Mouse (Mus musculus) midbrain, embryonic 14.5 days (tissue): ENCODE results near the gene Prom2. TPM values are rescaled to one million over a fixed set of nuclear protein-coding genes. Genes with fewer than 3 reads are reported as not detected.

ENCODE experiments used
- ATAC-seq: fragments of 200-750 bp; cut with Nextera tagmentation; 2 replicates; pipeline ENCODE4 v1.8.0; 2017; ENCODE audit warnings: moderate number of reproducible peaks, moderate library complexity; ENCODE audit not compliant: low FRiP score, low TSS enrichment
- DNase-seq: peaks from one replicate; pipeline ENCODE4 v3.0.0-alpha.2; 2015
- H3K27ac ChIP-seq: fragments of 300-500 bp; sonication (generic); replicated peaks from 2 replicates; pipeline ENCODE4 v1.5.1; 2014; ENCODE audit warnings: mild to moderate bottlenecking, low read depth, low read length, moderate library complexity
- H3K27me3 ChIP-seq: fragments of 300-500 bp; sonication (generic); 2 replicates; pipeline ENCODE4 v1.6.1; 2014; ENCODE audit warnings: low read length, control low read depth, mixed read lengths; ENCODE audit not compliant: control insufficient read depth, insufficient read depth
- H3K36me3 ChIP-seq: fragments of 300-500 bp; sonication (generic); 2 replicates; pipeline ENCODE4 v1.6.1; 2014; ENCODE audit warnings: low read length, control low read depth; ENCODE audit not compliant: control insufficient read depth, insufficient read depth
- H3K4me1 ChIP-seq: fragments of 300-500 bp; sonication (generic); 2 replicates; pipeline ENCODE4 v1.6.1; 2014; ENCODE audit warnings: mild to moderate bottlenecking, antibody characterized with exemption, low read length, control low read depth; ENCODE audit not compliant: control insufficient read depth, insufficient read depth
- H3K4me2 ChIP-seq: fragments of 300-500 bp; sonication (generic); 2 replicates; pipeline ENCODE4 v1.6.1; 2014; ENCODE audit warnings: mild to moderate bottlenecking, low read length, moderate library complexity
- H3K4me3 ChIP-seq: fragments of 300-500 bp; sonication (generic); replicated peaks from 2 replicates; pipeline ENCODE4 v1.5.1; 2014; ENCODE audit warnings: low read depth, low read length
- H3K9ac ChIP-seq: fragments of 300-500 bp; sonication (generic); replicated peaks from 2 replicates; pipeline ENCODE4 v1.6.1; 2014; ENCODE audit warnings: mild to moderate bottlenecking, low read length, moderate library complexity
- H3K9me3 ChIP-seq: fragments of 300-500 bp; sonication (generic); 2 replicates; pipeline ENCODE4 v1.6.1; 2016; ENCODE audit warnings: low read length, control low read depth, mixed read lengths; ENCODE audit not compliant: control insufficient read depth
- WGBS: fragments of 180-500 bp; shearing (Covaris S2); extraction: QIAGEN DNeasy Blood & Tissue Kit; methylation state at CpG from one replicate; pipeline ENCODE4 v1.1.7; 2014; 5-methylcytosine and 5-hydroxymethylcytosine counted together
- polyA plus RNA-seq: library from polyadenylated mRNA; unstranded; fragments of >200 nt; fragmentation: Nextera tagmentation; extraction: Ambion mirVana; gene quantifications from 2 replicates; pipeline ENCODE4 v1.2.1, GENCODE M21; 2014

Prom2 gene
- polyA plus RNA-seq, result not detected in 2 replicates

DNA sequence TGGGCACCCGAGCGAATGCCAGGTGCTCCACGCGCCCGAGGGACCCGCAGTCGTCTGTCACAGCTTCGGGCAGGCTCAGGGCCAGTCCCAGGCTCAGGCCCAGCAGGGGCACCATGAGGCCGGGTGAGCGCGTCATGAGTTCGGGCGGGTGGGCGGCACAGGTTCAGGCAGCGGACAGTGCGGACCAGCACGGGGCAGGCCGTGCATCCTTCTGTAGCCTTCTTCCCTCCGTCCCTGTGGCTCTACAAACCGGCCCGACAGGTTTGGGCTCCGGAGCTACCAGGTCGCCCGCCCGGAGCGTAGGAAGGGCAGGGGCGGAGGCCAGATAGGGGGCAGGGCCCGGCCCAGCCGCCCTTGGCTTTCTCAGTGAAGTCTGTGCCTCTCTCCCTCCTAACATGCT is at the start of gene Prom2:
Prom2 (minus strand) TSS at position 283 of the 400 bp plus-strand sequence.
- H3K9ac ChIP-seq, result no peak within 1 kb of the TSS; the same call in 1 of the 2 replicates
- DNase-seq, result no peak
- no peak within 1 kb of the TSS for H3K4me3 ChIP-seq
- WGBS, result 5% methylated on average over 29 of the region's 29 CpGs
- 0 out of 2 replicates have a peak, but pooled peaks cover 3% of the 10 kb centered on the region for H3K4me1 ChIP-seq
- no peak within 1 kb of the TSS for H3K27ac ChIP-seq
- 0 out of 2 replicates have a peak within 1 kb of the TSS, but pooled peaks have one; percentile 19 for H3K4me2 ChIP-seq
- no peaks in the 10 kb centered on the region for H3K36me3 ChIP-seq
- H3K27me3 ChIP-seq, result peaks cover 31% of the 10 kb centered on the region
- ATAC-seq, result no peak
- H3K9me3 ChIP-seq, result no peaks in the 10 kb centered on the region

DNA sequence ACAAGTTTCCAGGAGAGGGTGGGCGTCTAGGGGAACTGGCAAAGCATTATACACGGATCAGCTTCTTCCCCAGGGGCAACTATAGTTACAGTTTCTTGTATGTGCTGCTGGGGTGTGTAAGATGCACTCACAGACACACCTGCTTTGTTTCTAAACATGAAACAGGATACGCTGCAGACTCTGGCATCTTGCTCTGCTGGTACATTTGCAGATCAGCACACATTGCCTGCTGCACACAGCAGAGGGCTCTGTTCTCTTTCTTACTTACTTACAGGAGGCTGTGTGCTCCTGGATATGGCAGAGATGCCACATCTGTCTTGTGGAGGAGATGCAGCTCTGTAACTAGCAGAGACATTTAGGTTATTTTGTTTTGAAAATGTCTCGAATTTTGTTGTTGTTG is 49.6 kb upstream of the Prom2 start:
- no peak for DNase-seq
- Histone ChIP-seq H3K27me3 (no peaks in the 10 kb centered on the region), H3K9me3 (no peaks in the 10 kb centered on the region), H3K4me1 (peaks cover 13% of the 10 kb centered on the region), H3K36me3 (peaks cover 44% of the 10 kb centered on the region), H3K9ac (no peak overlapping the region), H3K4me3 (no peak overlapping the region), H3K4me2 (no peak overlapping the region), H3K27ac (no peak overlapping the region)
- no peak for ATAC-seq
- 86% methylated on average over 4 of the region's 4 CpGs for WGBS

DNA sequence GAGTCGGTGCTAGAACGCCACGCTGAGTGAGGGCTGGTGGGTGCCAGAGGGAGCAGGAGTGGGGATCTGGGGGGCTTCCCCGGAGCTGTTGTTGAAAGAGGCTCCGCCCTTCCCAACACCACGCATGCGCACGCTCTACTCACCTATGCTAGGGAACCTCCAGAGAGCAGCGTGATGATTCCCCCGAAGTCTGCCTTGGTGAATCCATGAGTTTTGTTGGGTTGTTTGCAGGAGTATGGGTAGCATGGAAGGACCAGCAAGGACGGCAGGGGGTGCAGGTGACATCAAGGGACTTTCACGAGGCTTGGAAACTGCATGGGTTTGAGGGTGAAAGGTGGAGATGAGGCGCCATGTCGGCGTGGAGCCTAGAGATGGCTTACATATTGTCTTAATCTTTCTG is 48.9 kb upstream of the Prom2 start:
- Histone ChIP-seq H3K36me3 (peaks cover 38% of the 10 kb centered on the region), H3K9me3 (no peaks in the 10 kb centered on the region), H3K9ac (no peak overlapping the region), H3K27me3 (no peaks in the 10 kb centered on the region), H3K4me3 (no peak overlapping the region), H3K4me1 (peaks cover 13% of the 10 kb centered on the region), H3K4me2 (no peak overlapping the region), H3K27ac (no peak overlapping the region)
- DNase-seq, result no peak
- ATAC-seq, result no peak
- WGBS, result 80% methylated on average over 15 of the region's 15 CpGs

DNA sequence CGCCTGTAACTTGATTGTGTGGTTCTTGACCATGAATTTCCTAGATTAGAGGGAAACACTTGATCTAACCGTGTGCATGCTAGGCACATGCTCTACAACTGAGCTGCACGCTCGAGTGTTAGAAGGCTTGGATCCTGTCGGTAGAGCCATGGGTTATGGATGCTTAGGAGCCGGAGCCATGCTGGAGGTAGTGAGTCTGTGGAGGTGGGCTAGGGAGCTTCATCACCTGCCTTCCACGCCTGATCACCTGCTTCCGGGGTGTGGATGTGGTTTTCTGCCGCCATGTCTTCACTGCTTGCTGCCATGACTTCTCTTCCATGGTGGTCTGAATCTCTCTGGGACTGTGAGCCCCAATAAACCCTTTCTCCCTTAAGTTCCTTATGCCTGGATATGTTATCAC is 47.6 kb upstream of the Prom2 start:
- H3K9ac ChIP-seq, result no peak overlapping the region
- ATAC-seq, result no peak
- WGBS, result 93% methylated on average over 9 of the region's 9 CpGs

DNA sequence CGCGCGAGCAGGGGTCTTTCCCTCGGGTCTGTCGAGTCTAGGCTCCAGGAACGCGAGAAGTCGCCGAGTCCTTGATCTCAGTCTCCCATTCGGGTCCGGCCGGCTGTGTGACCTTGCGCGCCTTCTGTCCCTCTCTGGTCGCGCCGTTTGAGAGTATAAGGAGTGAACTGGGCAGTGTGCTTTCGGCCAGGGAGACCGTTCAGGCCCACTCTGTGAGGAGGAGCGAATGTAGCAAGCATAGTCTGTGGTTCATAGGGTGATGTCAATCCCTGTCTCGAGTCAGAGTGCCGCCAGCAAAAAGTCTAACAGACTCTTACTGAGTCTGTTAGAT is 46.2 kb upstream of the Prom2 start:
- ATAC-seq, result no peak

More for the DNA sequence above, 47.6 kb upstream of the Prom2 start:
- Histone ChIP-seq H3K27ac (no peak overlapping the region), H3K9me3 (no peaks in the 10 kb centered on the region), H3K36me3 (peaks cover 25% of the 10 kb centered on the region), H3K4me3 (no peak overlapping the region), H3K4me2 (no peak overlapping the region), H3K27me3 (no peaks in the 10 kb centered on the region), H3K4me1 (peaks cover 18% of the 10 kb centered on the region)
- no peak for DNase-seq

DNA sequence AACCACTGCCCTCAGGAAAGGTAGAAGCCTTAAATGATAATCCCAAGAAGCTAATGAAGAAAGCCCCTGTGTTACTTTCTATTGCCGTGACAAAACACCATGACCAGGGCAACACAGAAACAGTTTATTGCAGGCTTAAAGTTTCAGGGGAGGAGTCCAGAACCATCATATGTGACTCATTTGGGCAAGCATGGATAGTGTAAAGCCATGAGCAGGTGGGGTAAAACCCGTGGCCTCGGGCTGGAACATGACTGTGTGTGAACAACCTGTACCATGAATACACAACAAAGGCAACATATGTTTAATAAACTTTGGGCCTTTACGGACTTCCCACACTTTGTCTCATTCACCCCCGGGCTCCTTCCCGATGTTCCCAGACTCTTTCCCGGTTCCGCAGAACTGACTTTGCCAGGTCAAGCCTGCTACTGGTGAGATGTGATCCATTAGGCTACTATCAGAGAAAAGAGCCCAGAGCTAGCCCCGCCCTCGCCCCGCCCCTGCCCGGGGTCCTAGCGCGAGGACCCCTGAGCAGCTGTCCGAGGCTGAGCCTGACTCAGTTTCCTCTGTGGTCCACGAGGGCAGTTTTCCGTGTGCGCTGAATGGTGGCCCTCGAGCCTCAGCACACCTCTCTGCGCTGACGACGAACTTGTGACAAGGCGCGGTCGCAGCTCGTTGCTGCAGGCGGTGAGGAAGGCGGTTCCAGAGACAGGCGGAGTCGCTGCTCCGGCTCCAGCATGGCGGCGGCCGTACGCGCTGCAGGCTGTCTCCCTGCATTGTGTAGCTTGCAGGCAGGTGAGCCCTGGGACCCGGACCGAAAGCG is 45.6 kb upstream of the Prom2 start, which contains the start of the genes Zfp661 and Mrps5:
Zfp661 (minus strand) TSS at position 401 of the 820 bp plus-strand sequence.
Mrps5 (plus strand) TSS at position 529 of the 820 bp plus-strand sequence.
- Histone ChIP-seq H3K9me3 (no peaks in the 10 kb centered on the region), H3K4me1 (peaks cover 21% of the 10 kb centered on the region), H3K4me3 (peak within 1 kb of the TSS; percentile 95), H3K36me3 (peaks cover 8% of the 10 kb centered on the region; the same call in 1 of the 2 replicates), H3K9ac (peak within 1 kb of the TSS; percentile 86), H3K4me2 (peak within 1 kb of the TSS; percentile 82), H3K27me3 (no peaks in the 10 kb centered on the region), H3K27ac (peak within 1 kb of the TSS; percentile 95)
- DNase-seq, result peak; percentile 92
- peak; percentile 87 for ATAC-seq
- 4% methylated on average over 39 of the region's 39 CpGs for WGBS

More for the DNA sequence above, 46.2 kb upstream of the Prom2 start:
- WGBS, result under 1% methylated on average over 22 of the region's 22 CpGs
- H3K4me3 ChIP-seq, result peak overlapping the region; percentile 95
- H3K9ac ChIP-seq, result peak overlapping the region; percentile 86
- peaks cover 13% of the 10 kb centered on the region for H3K36me3 ChIP-seq
- no peaks in the 10 kb centered on the region for H3K9me3 ChIP-seq
- H3K27ac ChIP-seq, result peak overlapping the region; percentile 95
- H3K4me1 ChIP-seq, result peaks cover 21% of the 10 kb centered on the region
- H3K27me3 ChIP-seq, result no peaks in the 10 kb centered on the region
- peak overlapping the region; percentile 82 for H3K4me2 ChIP-seq
- no peak for DNase-seq

DNA sequence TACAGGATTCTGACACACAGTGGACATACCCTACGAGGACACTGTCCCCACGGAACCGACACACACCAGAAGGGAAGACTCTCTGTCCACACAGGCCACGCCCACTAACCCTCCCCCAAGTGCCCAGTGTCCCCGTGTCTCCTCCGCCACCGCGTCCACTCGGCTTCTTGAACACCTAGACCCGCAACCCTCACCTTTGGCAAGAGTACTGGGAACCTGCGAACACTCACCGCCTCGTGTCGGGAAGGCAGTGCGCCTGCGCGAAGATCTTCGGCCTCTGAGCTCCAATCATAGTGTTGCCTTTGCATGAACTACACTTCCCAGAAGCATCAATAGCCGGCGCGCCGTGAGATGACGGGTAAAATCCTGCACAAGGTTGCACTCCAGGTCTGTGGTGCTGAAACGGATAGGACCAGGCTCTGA is 43.2 kb upstream of the Prom2 start:
- Histone ChIP-seq H3K36me3 (peaks cover 4% of the 10 kb centered on the region; the same call in 1 of the 2 replicates), H3K27ac (peak overlapping the region; percentile 49; the same call in 1 of the 2 replicates), H3K27me3 (no peaks in the 10 kb centered on the region), H3K4me3 (peak overlapping the region; percentile 67), H3K9me3 (no peaks in the 10 kb centered on the region), H3K4me1 (peaks cover 21% of the 10 kb centered on the region), H3K9ac (peak overlapping the region; percentile 62), H3K4me2 (peak overlapping the region; percentile 64)
- ATAC-seq, result peak; percentile 87
- WGBS, result under 1% methylated on average over 24 of the region's 24 CpGs
- peak; percentile 98 for DNase-seq

DNA sequence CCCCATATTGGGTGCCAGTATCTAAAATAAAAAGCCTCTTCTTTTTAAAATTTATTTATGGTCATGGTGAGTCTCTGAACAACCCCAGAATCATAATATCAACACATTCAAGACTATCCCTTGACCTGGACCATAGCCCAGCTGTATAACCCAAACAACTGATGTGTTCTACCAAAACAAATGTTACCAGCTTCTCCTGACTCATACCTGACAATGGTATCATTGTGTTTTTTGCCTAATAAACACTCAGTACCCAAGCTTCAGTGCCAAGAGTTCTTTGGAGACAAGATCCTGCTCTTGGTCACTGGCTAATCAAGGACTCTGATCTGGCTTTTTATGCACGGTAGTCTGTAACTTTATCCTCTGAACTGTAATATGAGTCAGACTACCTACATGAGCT is 32.1 kb upstream of the Prom2 start:
- Histone ChIP-seq H3K27me3 (no peaks in the 10 kb centered on the region), H3K9me3 (peaks cover 4% of the 10 kb centered on the region; the same call in 1 of the 2 replicates), H3K4me1 (no peaks in the 10 kb centered on the region), H3K27ac (no peak overlapping the region), H3K36me3 (peaks cover 23% of the 10 kb centered on the region), H3K4me2 (no peak overlapping the region), H3K9ac (no peak overlapping the region), H3K4me3 (no peak overlapping the region)
- ATAC-seq (no peak), DNase-seq (no peak)
- 79% methylated on average over 1 of the region's 1 CpGs for WGBS
